Mouse (Mus musculus) limb, embryonic 15.5 days (tissue): ENCODE data around the gene Ptprs. TPM values are rescaled to one million over a fixed set of nuclear protein-coding genes. Genes with fewer than 3 reads are reported as not detected.

Experiments
- ATAC-seq: fragments of 200-750 bp; cut with Nextera tagmentation; 2 replicates; pipeline ENCODE4 v1.8.0; 2017; ENCODE audit warnings: low read depth, moderate TSS enrichment; ENCODE audit not compliant: insufficient number of reproducible peaks, low FRiP score, low TSS enrichment
- H3K27ac ChIP-seq: fragments of 300-500 bp; sonication (generic); 2 replicates; pipeline ENCODE4 v1.5.1; 2015; ENCODE audit warnings: moderate library complexity, mild to moderate bottlenecking, inconsistent platforms
- H3K27me3 ChIP-seq: fragments of 300-500 bp; sonication (generic); 2 replicates; pipeline ENCODE4 v1.6.1; 2015; ENCODE audit warnings: inconsistent platforms
- H3K36me3 ChIP-seq: fragments of 300-500 bp; sonication (generic); 2 replicates; pipeline ENCODE4 v1.6.1; 2015; ENCODE audit warnings: inconsistent platforms
- H3K4me1 ChIP-seq: fragments of 300-500 bp; sonication (generic); 2 replicates; pipeline ENCODE4 v1.6.1; 2015; ENCODE audit warnings: inconsistent platforms
- H3K4me2 ChIP-seq: fragments of 300-500 bp; sonication (generic); 2 replicates; pipeline ENCODE4 v1.6.1; 2015; ENCODE audit warnings: mild to moderate bottlenecking, inconsistent platforms
- H3K4me3 ChIP-seq: fragments of 300-500 bp; sonication (generic); 2 replicates; pipeline ENCODE4 v1.5.1; 2015; ENCODE audit warnings: mild to moderate bottlenecking, inconsistent platforms
- H3K9ac ChIP-seq: fragments of 300-500 bp; sonication (generic); 2 replicates; pipeline ENCODE4 v1.6.1; 2015; ENCODE audit warnings: inconsistent platforms
- H3K9me3 ChIP-seq: fragments of 300-500 bp; sonication (generic); 2 replicates; pipeline ENCODE4 v1.6.1; 2016; ENCODE audit warnings: inconsistent platforms
- WGBS: fragments of 180-500 bp; shearing (Covaris S2); methylation state at CpG from one replicate; pipeline ENCODE4 v1.1.7; 2015; 5-methylcytosine and 5-hydroxymethylcytosine counted together
- polyA plus RNA-seq: library from polyadenylated mRNA; unstranded; fragments of >200 nt; fragmentation: Nextera tagmentation; extraction: Ambion mirVana; gene quantifications from 2 replicates; pipeline ENCODE4 v1.2.1, GENCODE M21; 2015

Gene Ptprs
- polyA plus RNA-seq: 85.4 and 96.3 TPM in 2 replicates

DNA sequence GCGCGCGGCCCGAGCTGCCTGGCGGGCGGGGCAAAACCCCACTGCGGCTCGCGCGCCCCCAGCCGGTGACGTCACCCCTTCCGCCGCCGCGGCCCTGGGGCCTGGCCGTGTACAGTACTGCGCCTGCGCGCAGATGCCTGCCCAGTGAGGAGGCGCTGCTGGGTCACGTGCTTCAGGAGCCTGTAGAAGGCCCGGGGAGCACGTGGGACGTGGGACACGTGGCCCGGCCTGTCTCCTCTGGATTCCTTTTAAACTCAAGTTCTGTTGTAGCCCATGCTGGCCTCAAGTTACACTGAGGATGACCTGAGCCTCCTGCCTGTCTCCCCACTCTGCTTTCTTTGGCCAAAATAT, at the start of gene Ptprs:
Gene Ptprs (minus strand): TSS at position 82 of the 351 bp plus-strand sequence.
- Histone ChIP-seq H3K4me1 (peaks cover 62% of the 10 kb centered on the region), H3K27me3 (peaks cover 43% of the 10 kb centered on the region), H3K9ac (peak within 1 kb of the TSS; percentile 74), H3K4me2 (peak within 1 kb of the TSS; percentile 93), H3K4me3 (peak within 1 kb of the TSS; percentile 66), H3K36me3 (no peaks in the 10 kb centered on the region), H3K27ac (peak within 1 kb of the TSS; percentile 79), H3K9me3 (no peaks in the 10 kb centered on the region)
- 0% methylated on average over 27 of the region's 27 CpGs for WGBS
- ATAC-seq: peak; percentile 88

GRCm38 (mm10) chr17:56524943-56525342, 48.7 kb upstream of the Ptprs start:
- Histone ChIP-seq H3K4me1 (no peaks in the 10 kb centered on the region), H3K4me3 (no peak overlapping the region), H3K36me3 (no peaks in the 10 kb centered on the region), H3K27ac (no peak overlapping the region), H3K9ac (no peak overlapping the region), H3K27me3 (no peaks in the 10 kb centered on the region), H3K9me3 (no peaks in the 10 kb centered on the region), H3K4me2 (no peak overlapping the region)
- 70% methylated on average over 4 of the region's 4 CpGs for WGBS
- ATAC-seq: no peak

GRCm38 (mm10) chr17:56522744-56523143, 46.5 kb upstream of the Ptprs start:
- no peak for ATAC-seq
- 21% methylated on average over 1 of the region's 1 CpGs for WGBS
- H3K4me2 ChIP-seq: no peak overlapping the region
- H3K9ac ChIP-seq: no peak overlapping the region
- H3K9me3 ChIP-seq: no peaks in the 10 kb centered on the region
- H3K27ac ChIP-seq: no peak overlapping the region
- no peaks in the 10 kb centered on the region for H3K36me3 ChIP-seq
- H3K4me1 ChIP-seq: no peaks in the 10 kb centered on the region
- H3K4me3 ChIP-seq: no peak overlapping the region
- no peaks in the 10 kb centered on the region for H3K27me3 ChIP-seq

GRCm38 (mm10) chr17:56515690-56516410, 39.6 kb upstream of the Ptprs start:
- Histone ChIP-seq H3K4me2 (no peak overlapping the region; the same call in 1 of the 2 replicates), H3K27me3 (peaks cover 43% of the 10 kb centered on the region), H3K4me3 (no peak overlapping the region), H3K36me3 (no peaks in the 10 kb centered on the region), H3K9me3 (no peaks in the 10 kb centered on the region), H3K4me1 (peaks cover 23% of the 10 kb centered on the region), H3K27ac (no peak overlapping the region), H3K9ac (no peak overlapping the region)
- ATAC-seq: no peak
- WGBS: 11% methylated on average over 13 of the region's 13 CpGs

GRCm38 (mm10) chr17:56514916-56515315, 38.6 kb upstream of the Ptprs start:
- no peak overlapping the region for H3K27ac ChIP-seq
- H3K4me2 ChIP-seq: no peak overlapping the region
- peaks cover 30% of the 10 kb centered on the region for H3K4me1 ChIP-seq
- H3K27me3 ChIP-seq: peaks cover 53% of the 10 kb centered on the region
- WGBS: 41% methylated on average over 12 of the region's 12 CpGs
- no peak for ATAC-seq
- no peak overlapping the region for H3K4me3 ChIP-seq
- H3K9me3 ChIP-seq: no peaks in the 10 kb centered on the region
- no peak overlapping the region for H3K9ac ChIP-seq
- H3K36me3 ChIP-seq: no peaks in the 10 kb centered on the region

- ATAC-seq: no peak
- Histone ChIP-seq H3K27ac (no peak overlapping the region), H3K9ac (no peak overlapping the region), H3K4me1 (peaks cover 35% of the 10 kb centered on the region), H3K36me3 (no peaks in the 10 kb centered on the region), H3K9me3 (no peaks in the 10 kb centered on the region), H3K4me2 (no peak overlapping the region), H3K4me3 (no peak overlapping the region), H3K27me3 (peaks cover 59% of the 10 kb centered on the region)
Observed at GRCm38 (mm10) chr17:56514330-56514729, 38.0 kb upstream of the Ptprs start.

DNA sequence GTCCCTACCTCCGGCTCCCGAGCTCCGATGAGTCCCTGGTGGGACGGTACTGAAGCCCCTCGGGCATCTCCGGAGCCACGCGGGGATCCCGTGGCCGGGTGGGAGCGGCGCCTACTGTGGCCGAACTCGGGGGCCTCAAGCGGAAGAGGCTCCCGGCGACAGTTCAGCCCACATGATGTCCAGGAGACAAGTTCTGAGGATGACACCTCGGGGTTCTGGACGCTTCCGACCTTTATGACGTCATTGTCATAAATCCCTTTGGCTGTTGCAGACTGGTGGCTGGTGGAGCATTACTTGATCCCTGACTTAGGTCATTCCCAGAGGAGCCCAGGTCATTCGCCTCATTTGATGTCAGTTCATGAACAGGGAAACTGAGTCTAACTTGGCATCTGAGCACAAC, 36.0 kb upstream of the Ptprs start, which contains the start of gene Znrf4:
Gene Znrf4 (minus strand): TSS at position 122 of the 400 bp plus-strand sequence.
- no peak within 1 kb of the TSS for H3K27ac ChIP-seq
- no peaks in the 10 kb centered on the region for H3K36me3 ChIP-seq
- H3K27me3 ChIP-seq: peaks cover 68% of the 10 kb centered on the region
- H3K4me2 ChIP-seq: peak within 1 kb of the TSS; percentile 54
- 61% methylated on average over 22 of the region's 22 CpGs for WGBS
- 0 out of 2 replicates have a peak within 1 kb of the TSS, but pooled peaks have one; percentile 14 for H3K9ac ChIP-seq
- no peaks in the 10 kb centered on the region for H3K9me3 ChIP-seq
- no peak for ATAC-seq
- H3K4me1 ChIP-seq: peaks cover 39% of the 10 kb centered on the region
- peak within 1 kb of the TSS; percentile 35 for H3K4me3 ChIP-seq

GRCm38 (mm10) chr17:56511707-56512090, 35.4 kb upstream of the Ptprs start:
- peak overlapping the region; percentile 54 for H3K4me2 ChIP-seq
- peak overlapping the region; percentile 35 for H3K4me3 ChIP-seq
- WGBS: 15% methylated on average over 29 of the region's 29 CpGs
- ATAC-seq: no peak
- 0 out of 2 replicates have a peak overlapping the region, but pooled peaks have one; percentile 14 for H3K9ac ChIP-seq
- peaks cover 68% of the 10 kb centered on the region for H3K27me3 ChIP-seq
- H3K4me1 ChIP-seq: peaks cover 45% of the 10 kb centered on the region
- no peaks in the 10 kb centered on the region for H3K36me3 ChIP-seq
- H3K9me3 ChIP-seq: no peaks in the 10 kb centered on the region
- H3K27ac ChIP-seq: no peak overlapping the region

- Histone ChIP-seq H3K4me2 (peak overlapping the region; percentile 54), H3K9ac (0 out of 2 replicates have a peak overlapping the region, but pooled peaks have one; percentile 14)
- WGBS: 7% methylated on average over 60 of the region's 60 CpGs
Observed at GRCm38 (mm10) chr17:56510970-56511706, 34.9 kb upstream of the Ptprs start.

GRCm38 (mm10) chr17:56510473-56510969, 34.2 kb upstream of the Ptprs start:
- 26% methylated on average over 27 of the region's 27 CpGs for WGBS
- H3K9me3 ChIP-seq: no peaks in the 10 kb centered on the region
- H3K9ac ChIP-seq: no peak overlapping the region
- peaks cover 41% of the 10 kb centered on the region for H3K4me1 ChIP-seq
- no peak overlapping the region for H3K27ac ChIP-seq
- H3K27me3 ChIP-seq: peaks cover 62% of the 10 kb centered on the region
- H3K4me3 ChIP-seq: peak overlapping the region; percentile 35; the same call in 1 of the 2 replicates
- H3K4me2 ChIP-seq: peak overlapping the region; percentile 54; the same call in 1 of the 2 replicates
- no peaks in the 10 kb centered on the region for H3K36me3 ChIP-seq
- ATAC-seq: no peak

More at GRCm38 (mm10) chr17:56510970-56511706, 34.9 kb upstream of the Ptprs start:
- Histone ChIP-seq H3K36me3 (no peaks in the 10 kb centered on the region), H3K27ac (no peak overlapping the region), H3K9me3 (no peaks in the 10 kb centered on the region), H3K4me1 (peaks cover 47% of the 10 kb centered on the region), H3K27me3 (peaks cover 68% of the 10 kb centered on the region), H3K4me3 (peak overlapping the region; percentile 35)
- no peak for ATAC-seq

GRCm38 (mm10) chr17:56509707-56510472, 33.6 kb upstream of the Ptprs start:
- H3K4me3 ChIP-seq: no peak overlapping the region
- no peak overlapping the region for H3K27ac ChIP-seq
- ATAC-seq: no peak
- no peaks in the 10 kb centered on the region for H3K36me3 ChIP-seq
- H3K4me1 ChIP-seq: peaks cover 35% of the 10 kb centered on the region
- no peak overlapping the region for H3K4me2 ChIP-seq
- WGBS: 7% methylated on average over 31 of the region's 37 CpGs
- H3K9me3 ChIP-seq: no peaks in the 10 kb centered on the region
- H3K9ac ChIP-seq: no peak overlapping the region
- peaks cover 58% of the 10 kb centered on the region for H3K27me3 ChIP-seq
